Mouse (Mus musculus) hematopoietic stem cell, adult 5-6 weeks (primary cell): ENCODE data around the gene 6330403K07Rik. TPM values are rescaled to one million over a fixed set of nuclear protein-coding genes. Genes with fewer than 3 reads are reported as not detected.

Experiments used
- ATAC-seq, 2 experiments: fragments of 125-278 bp in 1 of 2; replicated peaks in 1 of 2; 2 replicates each; pipeline ENCODE4 v1.8.0; 2016 to 2017; ENCODE audit warnings: inconsistent platforms in 2 of 2, mild to moderate bottlenecking in 2 of 2, moderate number of reproducible peaks in 2 of 2, low read depth in 1 of 2, moderate TSS enrichment in 1 of 2; ENCODE audit not compliant: low FRiP score in 2 of 2, poor library complexity in 2 of 2, severe bottlenecking in 2 of 2, insufficient read depth in 1 of 2, low TSS enrichment in 1 of 2
- total RNA-seq: library from RNA; stranded (forward); fragments of 172-1452, 232-1000 nt; gene quantifications from 2 replicates; pipeline ENCODE4 v1.2.3, GENCODE M21; 2017

6330403K07Rik gene
- total RNA-seq, 1 experiment from 2014 or later: not detected

DNA sequence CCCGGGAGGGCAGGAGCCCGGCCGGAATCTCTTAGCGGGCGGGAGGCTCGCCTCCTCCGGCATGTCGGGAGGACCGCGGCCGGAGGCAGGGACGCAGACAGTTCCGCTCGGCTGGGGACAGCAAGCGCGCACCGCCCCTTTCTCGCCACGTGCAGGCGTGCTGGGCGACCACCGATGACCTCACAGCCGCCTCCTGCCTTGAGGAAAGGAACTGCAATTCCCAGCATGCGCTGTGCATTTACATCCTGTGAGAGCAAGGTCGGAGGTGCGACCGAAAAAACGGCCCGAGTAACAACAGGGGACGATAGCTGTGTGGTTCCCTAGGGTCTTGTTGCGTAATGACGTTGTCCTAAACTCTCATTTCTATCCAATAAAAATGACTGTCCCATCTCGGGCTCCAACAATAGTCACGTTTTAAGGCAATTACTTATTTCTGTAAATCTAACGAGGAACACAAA lies 29.0 kb downstream of the 6330403K07Rik start, which contains the start of gene Dhx33:
TSS of gene Dhx33 (minus strand) at position 122 of the 458 bp plus-strand sequence.
- ATAC-seq: peak; percentile 98 to 99

DNA sequence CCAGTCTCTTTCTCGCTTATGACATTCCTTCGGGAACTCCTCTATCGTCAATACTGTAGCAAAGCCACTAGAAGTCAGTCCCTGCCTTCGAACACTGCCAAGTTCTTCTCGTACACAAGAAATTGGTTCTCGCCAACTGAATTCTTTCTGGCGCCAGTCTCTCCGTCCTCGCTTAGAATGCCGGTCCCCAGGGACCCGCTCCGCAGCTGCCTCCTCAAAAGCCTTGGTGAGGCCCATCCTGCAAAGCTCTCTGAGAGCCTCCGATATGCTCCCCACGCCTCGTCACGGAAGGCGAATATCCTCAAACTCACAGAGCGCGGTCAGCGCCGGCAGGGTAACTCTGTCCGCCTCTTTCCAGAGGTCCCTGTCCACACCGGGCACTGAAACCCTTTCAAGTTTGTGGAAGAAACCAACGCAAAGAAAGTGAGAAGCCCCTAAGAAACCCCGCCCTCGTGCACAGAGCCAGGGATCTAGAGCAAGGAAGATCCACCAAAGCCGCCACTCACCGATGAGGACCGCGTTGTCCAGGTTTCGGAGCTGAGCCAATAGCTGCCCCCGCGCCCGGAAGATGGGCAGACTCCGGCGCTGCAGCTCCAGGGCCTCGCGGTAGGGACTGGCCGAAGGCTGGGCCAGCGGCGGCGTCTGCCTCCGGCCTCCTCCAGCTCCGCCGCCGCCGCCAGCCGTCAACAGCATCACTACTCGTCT lies 29.6 kb downstream of the 6330403K07Rik start:
- peak in 1 of 2 experiments; percentile 0; a peak in 1 of 4 replicates for ATAC-seq

DNA sequence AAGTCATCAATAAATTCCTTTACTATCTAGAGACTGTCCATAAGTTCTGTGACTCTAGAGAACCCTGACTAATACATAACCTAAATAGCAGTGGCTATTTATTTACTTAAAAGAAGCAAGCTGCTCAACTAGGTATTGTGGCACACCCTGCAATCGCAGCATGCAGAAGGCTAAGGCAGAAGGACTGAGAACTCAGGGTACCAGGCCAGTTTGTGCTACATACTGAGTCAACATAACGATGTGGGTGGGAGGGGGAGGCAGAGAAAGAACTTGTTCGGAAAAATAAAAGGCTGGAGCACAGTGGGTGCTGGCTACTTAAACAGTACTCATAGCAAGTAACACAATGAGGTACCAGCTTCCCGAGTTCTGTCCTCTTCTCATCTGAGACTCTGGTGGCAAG lies 32.1 kb downstream of the 6330403K07Rik start:
- no peak for ATAC-seq

DNA sequence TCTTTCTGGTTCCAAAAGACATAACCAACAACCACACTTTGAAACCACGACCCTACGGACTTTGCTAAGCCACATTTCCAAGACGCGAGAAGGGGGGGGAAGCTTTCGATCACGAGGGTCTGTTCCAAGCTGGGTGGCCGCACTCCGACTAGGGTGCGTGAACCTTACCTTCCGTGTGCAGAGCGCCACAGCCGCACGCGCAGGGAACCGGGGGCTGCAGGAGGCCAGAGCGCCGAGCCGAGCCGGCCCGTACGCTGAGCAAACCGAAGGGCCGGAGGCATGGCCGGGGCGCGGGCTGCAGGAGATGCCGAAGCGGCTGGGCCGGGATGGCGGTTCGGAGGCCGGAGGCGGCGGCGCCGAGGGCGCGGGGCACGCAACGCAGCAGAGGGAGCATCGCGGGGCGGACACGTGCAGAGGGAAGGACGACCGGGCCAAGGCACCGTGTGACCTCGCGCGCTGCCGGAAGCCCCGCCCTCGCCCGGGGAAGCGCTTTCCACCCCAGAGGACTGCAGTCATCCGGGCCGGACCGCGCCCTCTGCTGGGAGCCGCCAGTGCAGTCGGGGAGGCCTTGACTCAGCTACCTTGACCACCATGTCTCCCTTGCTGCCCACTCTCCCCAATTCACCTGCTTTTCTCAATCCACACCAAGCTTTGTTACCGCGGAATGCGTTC lies 50.6 kb downstream of the 6330403K07Rik start, which contains the start of gene C1qbp:
TSS of gene C1qbp (minus strand) at position 470 of the 672 bp plus-strand sequence.
- peak; percentile 95 to 97 for ATAC-seq

DNA sequence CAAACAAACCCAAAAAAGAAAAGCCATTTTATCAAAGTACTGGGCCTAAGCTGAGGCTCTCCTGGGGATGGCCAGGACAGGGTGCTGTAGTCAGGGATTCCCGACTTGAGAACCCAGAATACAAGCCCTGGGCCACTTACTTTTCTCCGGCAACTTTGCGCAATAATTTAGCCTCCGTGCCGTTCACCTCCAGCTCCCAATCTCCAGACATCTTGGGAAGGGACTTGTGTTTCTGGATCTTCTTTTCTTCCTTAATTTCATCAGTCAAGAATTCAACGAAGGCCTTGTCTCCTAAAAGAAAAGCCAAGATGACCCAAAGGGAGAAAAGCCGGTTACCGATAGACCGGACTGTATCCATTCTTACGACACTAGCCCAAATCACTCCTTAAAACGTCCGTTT lies 51.3 kb downstream of the 6330403K07Rik start:
- ATAC-seq: no peak

Other genes with a start within 250 kb of the 6330403K07Rik start
- gene Scimp, start 220.9 kb downstream of the 6330403K07Rik start, total RNA-seq: 0.25 and 0.69 TPM in 2 replicates
- gene Rabep1, start 188.7 kb downstream of the 6330403K07Rik start, total RNA-seq: 67.7 and 75.9 TPM in 2 replicates
- gene Nup88, start 63.5 kb downstream of the 6330403K07Rik start, total RNA-seq: 131 and 148 TPM in 2 replicates
- 28.5 and 32.5 TPM in 2 replicates for gene Rpain, start 63.3 kb downstream of the 6330403K07Rik start, total RNA-seq
- 48.3 and 82.1 TPM in 2 replicates for gene C1qbp, start 50.5 kb downstream of the 6330403K07Rik start, total RNA-seq
- gene Dhx33, start 29.1 kb downstream of the 6330403K07Rik start, total RNA-seq: 39.6 and 39.8 TPM in 2 replicates
- gene Mis12, start 13.9 kb downstream of the 6330403K07Rik start, total RNA-seq: 30.8 and 38.1 TPM in 2 replicates
- gene Derl2, start 13.7 kb downstream of the 6330403K07Rik start, total RNA-seq: 27.6 and 31.6 TPM in 2 replicates
- gene Nlrp1a, start 111.2 kb upstream of the 6330403K07Rik start, total RNA-seq: 6.5 and 8.6 TPM in 2 replicates
- gene Nlrp1b, start 197.2 kb upstream of the 6330403K07Rik start, total RNA-seq: 1.6 and 5.5 TPM in 2 replicates